ENCODE assay signal across 9 mouse cellular contexts in the genomic region with DNA sequence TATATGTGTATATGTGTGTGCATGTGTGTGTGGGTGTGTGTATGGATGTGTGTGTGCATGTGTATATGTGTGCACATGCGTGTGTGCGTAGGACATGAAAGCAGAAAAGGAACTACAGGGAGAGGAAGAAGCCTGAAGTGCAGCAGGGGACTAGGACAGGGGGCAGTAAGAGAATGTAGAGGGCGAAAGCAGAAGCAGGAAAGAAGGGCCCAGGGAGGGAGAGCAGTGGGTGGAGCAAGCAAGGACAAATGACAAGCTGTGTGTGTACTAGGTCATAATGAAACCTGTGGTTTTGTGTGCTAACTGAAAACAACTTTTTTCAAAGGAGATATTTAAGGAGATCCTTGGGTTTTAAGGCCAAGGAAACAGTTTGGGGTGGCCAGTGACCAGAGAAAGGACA.
A peak's percentile ranks its signal among the peaks of the same experiment; 100 is the strongest.
DNase-seq lines count a peak whose midpoint lies in the region; ATAC-seq and TF ChIP-seq lines count a peak whose summit lies in the region.
"Had no signal": no experiment of that assay in that cellular context is flagged by ENCODE, and none has a peak within 500 bp of the region (broad histone marks: within the 10 kb centered on the region; RNA-seq: fewer than 3 reads in every experiment).

No protein-coding gene starts in this region.

- peak; percentile 46 to 74 for DNase-seq in heart, adult 9 months (ENCODE audit: low spot score in 2 of 2)
- no peak for DNase-seq in heart, postnatal 14 days
- DNase-seq in adipocyte (ENCODE audit: low spot score), result peak; percentile 29
- no peak for DNase-seq in kidney, postnatal 0 days (ENCODE audit: low spot score)
- DNase-seq in frontal cortex, postnatal 10 days (ENCODE audit: low spot score in 2 of 2), result no peak
- DNase-seq in embryo, embryonic 9.5 days (ENCODE audit: extremely low spot score), result no peak
- DNase-seq in left cerebral cortex, adult 8-10 months (ENCODE audit: low spot score in 2 of 2), result no peak

- H3K27me3 ChIP-seq in kidney, postnatal 0 days (ENCODE audit: insufficient read depth, low read length), result no peaks in the 10 kb centered on the region
- H3K27me3 ChIP-seq: embryonic facial prominence, embryonic 13.5 days had no signal

- ATAC-seq in kidney, postnatal 0 days (replicated peaks; ENCODE audit: low FRiP score, low read depth), result no peak
- peak; percentile 97 for ATAC-seq in megakaryocyte progenitor cell, adult 5-6 weeks (replicated peaks; ENCODE audit: poor library complexity)

- no peak; the same call in 1 of the 2 replicates for TF ChIP-seq CTCF in kidney, postnatal 0 days (IDR thresholded peaks at IDR 0.05; ENCODE audit: low read depth)

- 92% methylated on average over 3 of the region's 3 CpGs for WGBS in kidney, postnatal 0 days

- H3K4me3 ChIP-seq in kidney, postnatal 0 days (replicated peaks; ENCODE audit: low read depth, low read length), result no peak overlapping the region
- H3K4me3 ChIP-seq: embryonic facial prominence, embryonic 13.5 days had no signal

- no peak overlapping the region for H3K9ac ChIP-seq in kidney, postnatal 0 days (ENCODE audit: low read depth, low read length)
- H3K9ac ChIP-seq: embryonic facial prominence, embryonic 13.5 days had no signal

- H3K36me3 ChIP-seq in kidney, postnatal 0 days (ENCODE audit: insufficient read depth, low read length), result no peaks in the 10 kb centered on the region
- H3K36me3 ChIP-seq: embryonic facial prominence, embryonic 13.5 days had no signal

- peak overlapping the region; percentile 64; the same call in 1 of the 2 replicates for H3K27ac ChIP-seq in kidney, postnatal 0 days
- H3K27ac ChIP-seq: embryonic facial prominence, embryonic 13.5 days had no signal

- H3K4me2 ChIP-seq in kidney, postnatal 0 days (ENCODE audit: low read length), result no peak overlapping the region
- H3K4me2 ChIP-seq: embryonic facial prominence, embryonic 13.5 days had no signal

- 0 out of 2 replicates have a peak, but pooled peaks cover 12% of the 10 kb centered on the region for H3K4me1 ChIP-seq in kidney, postnatal 0 days (replicated peaks; ENCODE audit: insufficient read depth, low read length)

- no peaks in the 10 kb centered on the region for H3K9me3 ChIP-seq in kidney, postnatal 0 days (replicated peaks; ENCODE audit: low read length)
- H3K9me3 ChIP-seq: embryonic facial prominence, embryonic 13.5 days had no signal

- intact Hi-C loops in heart, postnatal 14 days (cut with DNase I), result no loop called here

Comparison
In these comparisons a context has a peak if more than half of its experiments do, and no peak if none do; other contexts are left out.
1. DNase-seq: peak in heart, adult 9 months (2 of 2) and adipocyte (single experiment); none in heart, postnatal 14 days (0 of 2), kidney, postnatal 0 days (single experiment), frontal cortex, postnatal 10 days (0 of 2), embryo, embryonic 9.5 days (single experiment) and left cerebral cortex, adult 8-10 months (0 of 2).